Mouse (Mus musculus): ENCODE measurements around the gene Catsperz. TPM values are rescaled to one million over a fixed set of nuclear protein-coding genes. Genes with fewer than 3 reads are reported as not detected.
A peak's percentile ranks its signal among the peaks of the same experiment; 100 is the strongest.

The Catsperz gene
- polyA plus RNA-seq, 1 experiment from 2014 or later, result 2.4 TPM

GRCm38 (mm10) chr19:6970460-6971085, 45.4 kb upstream of the Catsperz start:
- TF ChIP-seq CTCF (IDR thresholded peaks at IDR 0.05), result no peak
- TF ChIP-seq EP300 (IDR thresholded peaks at IDR 0.05), result no peak
- no peak overlapping the region for H3K27ac ChIP-seq (ENCODE audit: low read length)
- H3K9me3 ChIP-seq (ENCODE audit: low read length), result no peaks in the 10 kb centered on the region
- H3K36me3 ChIP-seq (ENCODE audit: insufficient read depth, low read length), result no peaks in the 10 kb centered on the region
- no peak for ATAC-seq
- no peak overlapping the region for H3K9ac ChIP-seq (replicated peaks; ENCODE audit: low read depth)
- H3K27me3 ChIP-seq (replicated peaks; ENCODE audit: insufficient read depth, low read length), result no peaks in the 10 kb centered on the region
- no peak overlapping the region for H3K4me3 ChIP-seq (ENCODE audit: low read depth, low read length)
- no peak for DNase-seq (ENCODE audit: low spot score)
- H3K4me2 ChIP-seq (replicated peaks; ENCODE audit: low read depth, low read length), result peak overlapping the region; percentile 80
- 26% methylated on average over 11 of the region's 11 CpGs for WGBS
- peaks cover 21% of the 10 kb centered on the region for H3K4me1 ChIP-seq (ENCODE audit: insufficient read depth, low read depth, low read length)

DNA sequence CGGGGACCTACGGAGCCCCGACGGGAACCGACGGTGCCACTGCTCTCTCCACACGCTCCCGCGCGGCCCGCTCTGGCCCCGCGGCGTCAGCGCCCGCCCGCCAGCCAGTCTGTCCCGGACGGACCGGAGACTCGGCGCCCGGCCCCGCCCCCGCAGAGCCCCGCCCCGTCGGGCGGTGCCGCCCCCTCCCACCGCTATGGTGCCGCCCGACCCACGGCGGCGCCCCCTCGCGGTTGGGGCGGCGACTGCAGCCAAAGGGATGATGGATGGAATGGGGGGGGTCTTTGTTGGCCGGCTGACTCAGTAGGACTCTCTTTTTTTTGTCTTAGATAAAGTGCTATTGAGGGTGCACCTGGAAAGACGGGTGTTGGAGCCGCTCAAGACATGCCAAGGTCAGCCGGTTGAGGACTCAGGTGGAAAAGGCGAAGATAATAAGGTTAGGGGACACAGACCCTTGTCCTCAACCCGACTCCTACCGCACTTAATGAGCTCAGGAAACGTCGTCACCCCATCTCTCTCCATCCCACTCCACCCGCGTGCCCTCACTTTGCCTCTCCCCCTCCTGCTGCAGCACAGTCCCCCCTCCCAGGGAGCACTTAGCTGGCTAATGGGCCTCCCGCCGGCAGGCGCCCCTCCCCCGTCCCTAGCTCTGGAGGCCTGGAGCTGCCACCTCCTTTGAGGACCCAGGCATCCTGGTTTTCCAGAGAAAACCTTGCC, 44.6 kb upstream of the Catsperz start:
- no peaks in the 10 kb centered on the region for H3K9me3 ChIP-seq (ENCODE audit: low read length)
- 0 out of 2 replicates have a peak, but pooled peaks cover 5% of the 10 kb centered on the region for H3K36me3 ChIP-seq (ENCODE audit: insufficient read depth, low read length)
- peak; percentile 78 for DNase-seq (ENCODE audit: low spot score)
- TF ChIP-seq CTCF (IDR thresholded peaks at IDR 0.05) (peak; percentile 79), EP300 (IDR thresholded peaks at IDR 0.05) (no peak)
- H3K4me2 ChIP-seq (replicated peaks; ENCODE audit: low read depth, low read length), result peak overlapping the region; percentile 80
- peak overlapping the region; percentile 67 for H3K4me3 ChIP-seq (ENCODE audit: low read depth, low read length)
- H3K27me3 ChIP-seq (replicated peaks; ENCODE audit: insufficient read depth, low read length), result no peaks in the 10 kb centered on the region
- H3K4me1 ChIP-seq (ENCODE audit: insufficient read depth, low read depth, low read length), result peaks cover 21% of the 10 kb centered on the region
- peak overlapping the region; percentile 39 for H3K27ac ChIP-seq (ENCODE audit: low read length)
- peak overlapping the region; percentile 60 for H3K9ac ChIP-seq (replicated peaks; ENCODE audit: low read depth)
- WGBS, result under 1% methylated on average over 41 of the region's 55 CpGs
- peak; percentile 86 for ATAC-seq

DNA sequence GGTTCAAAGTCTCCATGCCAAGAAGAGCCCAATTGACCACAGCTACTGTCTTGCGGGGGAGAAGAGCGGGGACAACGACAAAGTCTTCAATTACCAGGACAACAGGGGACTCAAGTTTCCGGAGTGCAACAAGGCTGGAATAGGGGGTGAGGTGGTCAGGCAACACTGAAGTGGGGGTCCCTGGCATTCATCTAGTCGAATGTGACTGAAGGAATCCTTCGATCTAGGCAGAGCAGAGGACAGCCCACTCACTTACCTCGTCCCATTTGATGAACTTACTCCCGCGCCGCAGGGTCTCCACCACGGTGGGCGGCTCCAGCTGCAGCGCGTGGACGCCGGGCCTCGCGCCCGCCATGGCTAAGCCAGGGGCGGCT, 44.1 kb upstream of the Catsperz start:
- Histone ChIP-seq H3K27ac (ENCODE audit: low read length) (peak overlapping the region; percentile 39), H3K27me3 (replicated peaks; ENCODE audit: insufficient read depth, low read length) (no peaks in the 10 kb centered on the region), H3K9ac (replicated peaks; ENCODE audit: low read depth) (peak overlapping the region; percentile 60), H3K4me1 (ENCODE audit: insufficient read depth, low read depth, low read length) (peaks cover 21% of the 10 kb centered on the region), H3K9me3 (ENCODE audit: low read length) (no peaks in the 10 kb centered on the region), H3K4me2 (replicated peaks; ENCODE audit: low read depth, low read length) (peak overlapping the region; percentile 80), H3K36me3 (ENCODE audit: insufficient read depth, low read length) (peaks cover 10% of the 10 kb centered on the region; the same call in 1 of the 2 replicates), H3K4me3 (ENCODE audit: low read depth, low read length) (peak overlapping the region; percentile 67)
- ATAC-seq, result no peak
- WGBS, result under 1% methylated on average over 19 of the region's 20 CpGs
- TF ChIP-seq CTCF (IDR thresholded peaks at IDR 0.05), result no peak
- no peak for TF ChIP-seq EP300 (IDR thresholded peaks at IDR 0.05)
- no peak for DNase-seq (ENCODE audit: low spot score)

DNA sequence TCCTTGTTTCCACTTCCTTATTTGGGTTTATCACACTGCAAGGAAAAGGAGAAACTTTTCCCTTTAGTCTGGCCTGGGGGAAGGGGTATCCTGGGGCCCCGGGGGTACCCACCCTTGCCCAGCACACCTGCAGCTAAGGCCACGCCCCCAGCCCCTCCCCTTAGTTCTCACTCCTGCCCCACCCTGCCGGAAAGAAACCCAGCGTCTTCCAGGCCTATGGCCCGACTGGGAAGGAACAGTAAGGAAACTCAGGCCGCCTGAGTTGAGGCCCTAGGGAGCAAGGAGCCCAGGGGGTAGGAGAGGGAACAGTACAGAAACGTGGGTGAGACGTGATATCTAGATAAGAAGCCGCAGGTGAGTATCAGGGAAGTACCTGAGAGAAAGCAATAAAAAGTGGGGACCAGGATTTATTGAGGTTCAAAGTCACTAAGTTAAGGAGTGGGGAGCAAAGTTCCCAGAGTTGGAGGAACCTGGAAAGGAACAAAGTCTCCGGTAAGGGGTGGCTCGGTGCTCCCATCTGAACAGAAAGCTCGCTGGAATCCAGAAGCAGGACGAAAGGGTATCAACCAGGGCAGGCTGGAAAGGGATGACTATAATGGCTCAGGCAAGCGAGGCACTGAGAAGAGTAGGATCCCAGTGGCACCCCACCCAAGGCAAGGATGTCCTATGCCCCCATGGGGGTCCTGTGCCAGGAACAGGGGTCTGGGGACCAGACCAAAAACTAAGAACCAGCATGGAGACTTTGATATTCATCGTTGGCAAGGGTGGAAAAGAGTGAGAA, 43.5 kb upstream of the Catsperz start:
- no peaks in the 10 kb centered on the region for H3K9me3 ChIP-seq (ENCODE audit: low read length)
- peak overlapping the region; percentile 67 for H3K4me3 ChIP-seq (ENCODE audit: low read depth, low read length)
- H3K36me3 ChIP-seq (ENCODE audit: insufficient read depth, low read length), result peaks cover 12% of the 10 kb centered on the region; the same call in 1 of the 2 replicates
- peak overlapping the region; percentile 39 for H3K27ac ChIP-seq (ENCODE audit: low read length)
- 5% methylated on average over 15 of the region's 15 CpGs for WGBS
- H3K4me1 ChIP-seq (ENCODE audit: insufficient read depth, low read depth, low read length), result peaks cover 21% of the 10 kb centered on the region
- H3K4me2 ChIP-seq (replicated peaks; ENCODE audit: low read depth, low read length), result peak overlapping the region; percentile 80
- ATAC-seq, result peak; percentile 12
- peak overlapping the region; percentile 60 for H3K9ac ChIP-seq (replicated peaks; ENCODE audit: low read depth)
- no peaks in the 10 kb centered on the region for H3K27me3 ChIP-seq (replicated peaks; ENCODE audit: insufficient read depth, low read length)
- TF ChIP-seq CTCF (IDR thresholded peaks at IDR 0.05) (no peak), EP300 (IDR thresholded peaks at IDR 0.05) (no peak)
- peak; percentile 47 for DNase-seq (ENCODE audit: low spot score)

DNA sequence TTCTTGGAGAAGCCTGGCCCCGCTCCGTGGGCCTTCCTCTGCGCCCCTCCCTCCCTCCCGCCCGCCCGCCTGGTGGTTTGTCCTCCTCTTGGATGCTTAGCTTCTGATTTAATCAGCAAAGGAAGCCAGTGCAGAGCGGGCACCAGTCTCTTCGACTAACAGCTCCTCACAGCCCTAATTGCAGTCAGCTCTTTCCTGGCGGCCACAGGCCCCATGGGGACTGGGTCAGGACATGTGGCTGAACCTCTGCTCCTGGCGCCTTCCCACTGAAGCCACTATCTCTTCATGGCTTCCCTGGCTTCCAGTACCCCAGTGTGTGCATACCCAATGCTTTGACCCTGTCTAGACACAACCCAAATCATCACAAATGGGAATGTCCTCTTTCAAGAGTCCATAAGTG, 31.3 kb upstream of the Catsperz start:
- DNase-seq (ENCODE audit: low spot score) (no peak), ATAC-seq (no peak)
- Histone ChIP-seq H3K4me1 (ENCODE audit: insufficient read depth, low read depth, low read length) (peaks cover 16% of the 10 kb centered on the region; the same call in 1 of the 2 replicates), H3K9ac (replicated peaks; ENCODE audit: low read depth) (no peak overlapping the region), H3K4me3 (ENCODE audit: low read depth, low read length) (no peak overlapping the region), H3K27me3 (replicated peaks; ENCODE audit: insufficient read depth, low read length) (no peaks in the 10 kb centered on the region), H3K36me3 (ENCODE audit: insufficient read depth, low read length) (peaks cover 41% of the 10 kb centered on the region), H3K27ac (ENCODE audit: low read length) (no peak overlapping the region), H3K4me2 (replicated peaks; ENCODE audit: low read depth, low read length) (no peak overlapping the region), H3K9me3 (ENCODE audit: low read length) (no peaks in the 10 kb centered on the region)
- TF ChIP-seq EP300 (IDR thresholded peaks at IDR 0.05), result no peak
- no peak for TF ChIP-seq CTCF (IDR thresholded peaks at IDR 0.05)
- WGBS, result 87% methylated on average over 10 of the region's 10 CpGs

DNA sequence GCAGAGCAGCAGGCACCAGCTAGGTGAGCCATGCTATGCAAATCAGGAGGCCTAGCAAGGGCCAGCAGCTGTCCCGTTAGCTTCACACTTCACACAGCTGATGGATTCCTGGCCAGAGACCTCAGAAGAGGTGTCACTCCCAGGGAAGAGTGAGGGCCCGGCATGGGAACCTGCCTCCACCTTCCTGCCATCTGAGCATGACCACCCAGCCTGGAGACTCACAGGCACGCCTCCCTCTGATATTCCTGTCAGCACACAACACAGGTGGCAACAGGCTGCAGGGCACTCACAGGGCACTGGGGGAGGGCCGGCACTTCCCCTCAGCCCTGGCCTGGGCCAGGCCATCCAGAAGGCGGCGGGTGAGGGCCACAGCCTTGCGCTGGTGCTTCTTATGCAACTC, 30.2 kb upstream of the Catsperz start:
- H3K4me3 ChIP-seq (ENCODE audit: low read depth, low read length), result no peak overlapping the region
- H3K27me3 ChIP-seq (replicated peaks; ENCODE audit: insufficient read depth, low read length), result no peaks in the 10 kb centered on the region
- no peak overlapping the region for H3K27ac ChIP-seq (ENCODE audit: low read length)
- H3K9me3 ChIP-seq (ENCODE audit: low read length), result no peaks in the 10 kb centered on the region
- no peak overlapping the region for H3K9ac ChIP-seq (replicated peaks; ENCODE audit: low read depth)
- ATAC-seq, result no peak
- no peak for TF ChIP-seq CTCF (IDR thresholded peaks at IDR 0.05)
- no peak for TF ChIP-seq EP300 (IDR thresholded peaks at IDR 0.05)
- WGBS, result 78% methylated on average over 7 of the region's 7 CpGs
- no peak overlapping the region for H3K4me2 ChIP-seq (replicated peaks; ENCODE audit: low read depth, low read length)
- H3K4me1 ChIP-seq (ENCODE audit: insufficient read depth, low read depth, low read length), result peaks cover 16% of the 10 kb centered on the region; the same call in 1 of the 2 replicates
- no peak for DNase-seq (ENCODE audit: low spot score)
- H3K36me3 ChIP-seq (ENCODE audit: insufficient read depth, low read length), result peaks cover 41% of the 10 kb centered on the region
